Mouse (Mus musculus) left cerebral cortex, postnatal 36 days (tissue): ENCODE data around the gene Grik1. TPM values are rescaled to one million over a fixed set of nuclear protein-coding genes. Genes with fewer than 3 reads are reported as not detected.

ENCODE experiments used
- DNase-seq, 2 experiments: peaks; one replicate each; pipeline ENCODE4 v3.0.0; 2021 to 2022; ENCODE audit warnings: low spot score in 2 of 2, mixed read lengths in 1 of 2
- intact Hi-C: fragments of 180-260 bp; cut with DNase I; formaldehyde crosslinking; loops from one replicate; pipeline ENCODE4 v1.15.1; 2025
- total RNA-seq, 2 experiments: library from RNA; stranded (reverse); gene quantifications; 2 replicates each; pipeline ENCODE4 v1.2.3; 2021

Grik1 gene
- total RNA-seq, 2 experiments from 2014 or later = 16.7 to 21.0 TPM

- no peak for DNase-seq
- intact Hi-C loops = no loop called here
These were observed 123.5 kb downstream of the Grik1 start for GRCm38 (mm10) chr16:88166547-88166946.

GRCm38 (mm10) chr16:88142574-88142973 lies 147.5 kb downstream of the Grik1 start:
- no peak for DNase-seq
- intact Hi-C loops = no loop called here

- DNase-seq = no peak
- intact Hi-C loops = no loop called here
These were observed 147.9 kb downstream of the Grik1 start for GRCm38 (mm10) chr16:88142136-88142535.

GRCm38 (mm10) chr16:88141594-88141993 lies 148.5 kb downstream of the Grik1 start:
- intact Hi-C loops = no loop called here
- DNase-seq = no peak

DNA sequence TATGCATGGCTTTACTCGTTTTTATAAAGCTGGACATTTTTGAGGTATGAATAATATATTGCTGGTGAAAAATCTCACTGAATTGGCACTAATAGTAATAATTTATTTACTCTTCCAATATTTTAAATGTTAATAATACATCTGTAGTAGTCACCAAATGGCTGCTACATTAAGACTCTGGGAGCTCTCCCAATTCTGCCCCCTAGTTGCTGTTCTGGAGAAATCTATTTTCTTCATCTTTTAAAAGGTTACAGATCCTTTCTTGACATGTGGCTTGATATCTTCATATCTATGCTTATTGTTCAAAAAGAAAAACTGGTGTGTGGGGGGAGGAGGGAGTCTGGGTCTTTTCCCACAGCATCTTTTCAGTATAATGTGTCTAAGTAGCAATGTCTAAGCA lies 151.2 kb downstream of the Grik1 start:
- intact Hi-C loops = no loop called here
- DNase-seq = no peak

DNA sequence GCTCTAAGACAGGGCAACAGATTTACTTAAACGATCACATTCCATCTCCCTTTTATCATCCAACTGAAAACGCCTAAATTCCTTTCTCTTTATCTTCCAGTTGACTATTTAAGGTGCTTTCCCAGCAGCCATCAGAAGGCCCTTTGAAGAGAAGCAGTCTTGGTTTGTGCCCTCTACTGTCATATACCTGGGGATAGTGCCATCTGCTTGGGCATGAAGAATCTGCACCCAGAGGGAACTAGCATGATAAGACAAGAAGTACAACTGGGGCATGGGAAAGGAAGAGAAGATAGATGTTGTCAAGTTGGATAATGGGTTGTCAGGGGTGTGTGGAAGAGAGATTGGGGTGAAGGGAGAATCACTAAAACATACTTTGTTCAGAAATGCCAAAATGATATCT lies 157.1 kb downstream of the Grik1 start:
- intact Hi-C loops = no loop called here
- no peak for DNase-seq

GRCm38 (mm10) chr16:88131103-88131502 lies 159.0 kb downstream of the Grik1 start:
- intact Hi-C loops = no loop called here
- no peak for DNase-seq

DNA sequence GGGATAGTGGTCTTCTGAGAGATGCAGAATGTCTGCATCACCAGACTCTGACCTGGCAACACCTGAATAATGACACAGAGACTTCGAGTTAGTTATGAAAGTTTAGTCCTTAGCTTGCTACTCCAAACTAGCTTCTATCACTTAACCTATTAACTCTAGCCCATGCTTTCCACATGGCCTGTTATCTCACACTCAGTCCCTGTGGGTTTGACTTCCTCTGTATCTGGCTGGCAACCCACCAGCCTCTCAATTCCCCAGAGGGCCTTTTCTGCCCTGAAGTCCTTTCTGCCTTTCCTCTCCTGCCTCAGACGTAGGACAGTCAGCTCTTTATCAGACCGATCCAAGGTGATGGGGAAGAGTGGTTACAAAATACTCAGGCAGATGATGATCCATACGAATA lies 165.0 kb downstream of the Grik1 start:
- no peak for DNase-seq
- intact Hi-C loops = no loop called here

- intact Hi-C loops = no loop called here
- peak in 1 of 2 experiments; percentile 7 for DNase-seq
These were observed 177.4 kb downstream of the Grik1 start for GRCm38 (mm10) chr16:88112551-88113138.

- intact Hi-C loops = no loop called here
These were observed 178.6 kb downstream of the Grik1 start for GRCm38 (mm10) chr16:88111459-88111858.

DNA sequence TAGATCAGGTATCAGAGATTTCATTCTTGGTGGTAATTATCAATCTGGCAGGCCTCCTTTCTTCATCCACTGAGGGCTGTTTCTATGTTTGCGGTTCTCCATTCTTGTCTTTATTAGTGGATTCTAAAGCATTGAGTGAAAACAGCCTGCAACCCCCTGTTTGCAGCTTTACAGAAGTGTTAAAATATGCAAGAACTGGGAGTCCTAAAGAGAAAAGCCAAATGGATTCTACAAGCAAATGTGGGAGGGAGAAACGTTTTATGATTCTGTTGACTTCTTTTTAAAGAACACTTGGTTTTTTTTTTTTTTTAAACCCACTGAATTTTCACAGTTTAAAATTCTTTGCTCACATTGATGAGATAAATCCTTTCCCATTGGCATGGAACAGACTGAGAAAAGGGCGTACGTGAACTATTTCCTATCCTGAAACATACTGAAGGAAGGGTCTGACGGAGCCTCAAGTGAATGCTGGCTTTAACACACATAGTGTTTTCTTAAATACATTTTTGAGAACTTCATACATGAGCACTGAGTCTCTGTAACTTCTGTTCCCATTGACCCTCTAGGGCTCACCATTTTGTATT lies 195.8 kb downstream of the Grik1 start:
- DNase-seq = no peak
- intact Hi-C loops = no loop called here

More at GRCm38 (mm10) chr16:88111459-88111858, 178.6 kb downstream of the Grik1 start:
- no peak for DNase-seq

DNA sequence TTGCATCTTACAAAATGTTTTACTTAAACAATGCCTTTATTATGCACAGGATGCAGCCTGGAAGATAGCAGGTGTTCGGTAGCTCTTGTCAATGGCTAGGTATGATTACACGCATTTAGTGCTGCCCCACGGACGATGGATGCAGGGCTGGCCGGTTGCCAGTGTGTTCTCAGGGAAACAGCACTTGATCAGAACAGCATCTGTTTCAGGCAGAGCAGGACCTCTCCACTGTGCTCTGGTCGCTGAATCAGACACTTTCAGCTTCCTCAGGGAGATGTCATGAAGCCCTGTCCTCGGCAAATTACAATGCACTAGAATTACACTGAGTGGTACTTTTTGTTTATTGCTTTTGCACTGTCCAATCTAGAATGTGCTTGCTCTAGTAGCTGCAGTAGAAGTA lies 202.8 kb downstream of the Grik1 start:
- DNase-seq = no peak
- intact Hi-C loops = no loop called here

DNA sequence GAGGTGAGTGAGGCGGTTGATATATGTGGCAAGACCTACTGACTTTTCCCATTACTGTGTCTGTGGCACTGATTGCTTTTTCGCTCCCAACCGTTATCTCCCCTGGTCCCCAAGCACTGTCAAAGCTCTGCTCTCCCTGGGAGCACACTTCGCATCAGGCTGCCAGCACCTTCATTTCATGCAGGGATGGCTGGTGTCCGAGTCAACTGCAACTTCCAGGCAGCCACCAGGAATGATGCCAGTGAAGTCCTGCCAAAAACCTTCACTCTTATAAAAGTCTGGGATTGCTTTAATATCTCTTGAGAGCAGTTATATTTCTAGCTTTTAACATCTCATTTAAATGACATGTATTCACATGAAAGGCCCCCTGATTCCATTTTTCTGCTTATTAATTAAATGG lies 215.3 kb downstream of the Grik1 start:
- DNase-seq = no peak
- intact Hi-C loops = no loop called here

GRCm38 (mm10) chr16:88060936-88061335 lies 229.1 kb downstream of the Grik1 start:
- DNase-seq = no peak
- intact Hi-C loops = no loop called here

DNA sequence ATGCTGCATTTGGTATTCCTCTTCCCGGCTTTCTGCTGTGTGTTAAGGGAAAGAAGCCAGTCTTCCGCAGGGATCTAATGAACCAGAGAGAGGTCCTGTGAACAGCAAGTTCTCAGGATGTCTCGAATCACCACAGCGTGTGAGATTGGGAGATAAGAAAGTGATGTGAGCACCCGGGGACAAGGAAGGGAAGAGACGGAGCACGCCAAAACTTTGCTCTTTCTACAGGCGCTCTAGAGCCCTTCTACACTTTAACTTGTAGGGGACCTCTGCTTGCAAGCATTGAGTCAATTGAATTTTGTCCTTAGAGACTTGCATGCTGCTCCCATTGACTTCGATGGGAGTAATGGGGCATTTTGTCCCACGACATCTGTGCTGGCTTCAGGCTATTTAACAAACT lies 241.9 kb downstream of the Grik1 start:
- intact Hi-C loops = no loop called here
- no peak for DNase-seq

DNA sequence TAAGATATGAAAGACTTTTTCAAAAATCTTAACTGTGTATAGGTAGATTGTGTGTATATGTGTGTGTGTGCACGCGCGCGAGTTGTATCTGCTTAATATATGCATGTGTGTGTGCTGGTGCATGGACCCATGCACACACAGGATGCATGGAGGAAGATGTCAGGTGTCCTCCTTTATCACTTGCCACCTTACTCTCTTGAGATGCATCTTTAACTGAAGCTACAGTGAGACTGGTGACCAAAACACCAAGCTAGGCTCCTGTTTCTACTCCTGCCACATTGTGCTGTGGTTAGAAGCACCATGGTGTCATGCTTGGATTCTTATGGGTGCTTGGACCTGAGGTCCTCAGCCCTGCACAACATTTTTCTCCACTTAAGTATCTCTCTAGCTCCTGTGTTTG lies 245.7 kb downstream of the Grik1 start:
- DNase-seq = no peak
- intact Hi-C loops = no loop called here

GRCm38 (mm10) chr16:88042458-88042857 lies 247.6 kb downstream of the Grik1 start:
- no peak for DNase-seq
- intact Hi-C loops = no loop called here

DNA sequence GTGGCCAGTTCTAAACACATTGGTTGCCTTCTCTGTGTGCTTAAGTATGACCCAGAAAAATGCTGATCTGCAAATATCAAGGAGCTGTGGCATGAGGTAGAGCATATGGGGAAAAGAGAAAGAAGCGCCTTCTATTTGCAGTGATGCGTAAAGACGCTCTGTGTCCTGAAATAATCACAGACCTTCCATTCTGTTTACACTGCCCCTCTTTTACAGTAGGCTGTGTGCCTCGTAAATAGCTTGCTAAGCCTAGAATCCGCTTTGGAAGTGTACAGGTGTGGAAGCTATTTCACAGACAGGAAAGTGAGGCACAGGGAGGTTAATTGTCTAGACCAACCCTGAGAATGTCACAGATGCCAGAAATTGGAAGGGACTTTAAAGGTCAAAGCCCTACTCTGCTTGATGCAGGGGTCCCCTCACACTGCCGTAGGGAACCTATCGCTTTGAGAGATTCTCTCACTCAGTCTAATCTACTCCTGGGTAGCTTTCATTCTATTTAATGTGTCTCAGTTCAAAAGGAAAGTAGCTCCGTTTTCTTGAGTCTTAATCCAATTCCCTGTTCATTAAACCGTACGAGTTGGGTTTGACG lies 251.5 kb downstream of the Grik1 start:
- no peak for DNase-seq
- intact Hi-C loops = no loop called here

- DNase-seq = no peak
- intact Hi-C loops = no loop called here
These were observed 301.3 kb downstream of the Grik1 start for GRCm38 (mm10) chr16:87988805-87989204.

DNA sequence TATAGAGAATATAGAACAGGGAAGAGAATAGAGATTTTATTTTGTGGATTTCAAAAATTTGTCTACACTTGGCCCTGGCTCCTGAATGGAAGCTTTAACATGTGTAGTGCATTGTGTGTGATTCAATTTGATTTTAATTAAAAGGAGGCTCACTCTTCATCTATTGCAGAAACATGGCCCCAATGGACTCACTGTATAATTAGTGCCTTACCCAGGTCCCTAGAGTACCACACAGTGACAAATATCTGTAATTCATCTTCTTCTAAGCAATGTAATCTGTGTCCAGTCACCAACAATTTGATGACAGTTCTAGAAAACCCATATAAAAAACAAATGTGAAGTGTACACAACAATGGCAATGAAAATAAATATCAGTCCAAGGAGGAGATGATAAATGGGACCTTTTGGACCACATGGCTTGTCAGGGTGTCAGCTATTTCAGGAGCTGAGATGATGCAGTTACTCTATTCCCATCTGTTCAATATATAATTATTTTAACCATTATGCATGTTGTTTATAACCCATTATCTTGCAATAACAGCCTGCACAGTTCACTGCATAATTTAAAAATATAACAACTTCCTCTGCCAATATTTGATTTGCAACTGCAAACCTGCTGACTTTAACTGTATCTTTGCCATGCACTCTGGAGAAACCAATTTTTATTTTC lies 305.7 kb downstream of the Grik1 start:
- intact Hi-C loops = no loop called here
- no peak for DNase-seq

DNA sequence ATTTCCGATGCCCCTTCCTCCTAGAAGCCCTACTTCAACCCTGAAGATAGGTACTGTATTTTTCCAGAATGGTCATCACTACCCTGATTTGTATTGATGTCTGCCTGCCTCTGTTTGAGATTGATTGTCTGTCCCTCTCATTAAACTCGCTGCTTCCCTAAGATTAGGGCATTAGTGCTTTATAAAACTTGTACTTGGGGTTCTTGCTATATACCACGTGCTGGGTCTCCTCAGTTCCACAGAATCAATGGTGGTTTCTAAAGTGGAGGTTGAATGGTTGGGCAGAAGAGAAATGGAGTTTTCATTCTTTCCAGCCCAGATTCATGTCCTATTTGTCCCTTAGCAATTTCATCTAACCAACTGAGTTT lies 316.0 kb downstream of the Grik1 start:
- intact Hi-C loops = no loop called here
- DNase-seq = no peak
